Mouse (Mus musculus): ENCODE results near the gene Pou2f3.

DNA sequence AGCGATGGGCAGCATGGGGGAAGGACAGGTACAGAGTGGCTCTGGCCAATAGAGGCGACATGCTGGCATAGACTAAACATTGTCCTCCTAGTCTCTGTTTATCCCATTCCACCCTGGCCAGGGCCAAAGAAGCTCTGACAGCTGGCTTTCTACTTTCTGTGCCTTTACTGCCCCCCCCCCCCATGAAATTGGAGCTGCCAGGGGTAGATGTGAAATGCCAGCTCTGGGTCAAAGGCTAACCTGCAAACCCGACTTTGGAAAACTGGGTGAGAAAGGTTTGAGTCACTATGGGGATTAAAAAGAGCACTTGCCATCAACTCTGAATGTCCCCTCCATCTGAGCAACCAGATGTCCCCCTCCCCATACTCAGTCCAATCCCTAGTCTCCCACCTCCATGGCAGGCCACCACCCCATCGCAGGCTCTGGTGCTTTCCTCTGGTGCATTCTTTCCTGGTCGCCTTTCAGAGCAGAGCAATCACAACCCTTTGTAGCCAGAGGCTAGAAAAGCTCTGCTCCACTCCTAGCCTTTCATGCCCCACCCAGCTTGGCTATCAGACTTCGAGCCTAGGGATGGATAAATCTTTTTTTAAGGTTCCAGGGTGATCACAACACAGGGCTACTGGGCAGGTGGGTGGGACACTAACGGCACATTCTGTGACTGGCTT is 27.1 kb upstream of the Pou2f3 start:
- TF ChIP-seq CTCF (IDR thresholded peaks at IDR 0.05; ENCODE audit: extremely low read depth, insufficient read depth, low read length) (no peak), POLR2A (IDR thresholded peaks at IDR 0.05; ENCODE audit: extremely low read depth, insufficient read depth, low read length) (no peak)
